Mouse (Mus musculus): Measurements from ENCODE around the gene Iqgap3. TPM values are rescaled to one million over a fixed set of nuclear protein-coding genes. Genes with fewer than 3 reads are reported as not detected.

Gene Iqgap3
- total and polyA plus RNA-seq, 3 experiments: 0.21 to 0.64 (median 0.45) TPM

GRCm38 (mm10) chr3:88074766-88075165 is 7.0 kb upstream of the Iqgap3 start:
- Histone ChIP-seq H3K27ac (no peak overlapping the region), H3K4me1 (ENCODE audit: control insufficient read depth, insufficient read depth, low read length) (no peaks in the 10 kb centered on the region), H3K4me3 (no peak overlapping the region), H3K9ac (ENCODE audit: low read depth, low read length) (no peak overlapping the region), H3K36me3 (ENCODE audit: control insufficient read depth, insufficient read depth, low read length) (no peaks in the 10 kb centered on the region), H3K27me3 (ENCODE audit: control insufficient read depth, insufficient read depth, low read length) (no peaks in the 10 kb centered on the region), H3K79me2 (replicated peaks; ENCODE audit: control insufficient read depth, insufficient read depth, low read length) (no peaks in the 10 kb centered on the region)
- no peak for DNase-seq
- intact Hi-C loops (cut with DNase I): loop anchor here (5.0 kb wide), 1 partner anchor 47 kb away; the partner anchor contains the start of gene Hapln2
- TF ChIP-seq POLR2A (IDR thresholded peaks at IDR 0.05; ENCODE audit: insufficient read depth, low read depth, low read length): no peak
- no peak for TF ChIP-seq CTCF (IDR thresholded peaks at IDR 0.05)
- no peak for TF ChIP-seq EP300 (IDR thresholded peaks at IDR 0.05; ENCODE audit: insufficient read depth, low read depth, low read length)
- 82% methylated on average over 8 of the region's 8 CpGs for WGBS

DNA sequence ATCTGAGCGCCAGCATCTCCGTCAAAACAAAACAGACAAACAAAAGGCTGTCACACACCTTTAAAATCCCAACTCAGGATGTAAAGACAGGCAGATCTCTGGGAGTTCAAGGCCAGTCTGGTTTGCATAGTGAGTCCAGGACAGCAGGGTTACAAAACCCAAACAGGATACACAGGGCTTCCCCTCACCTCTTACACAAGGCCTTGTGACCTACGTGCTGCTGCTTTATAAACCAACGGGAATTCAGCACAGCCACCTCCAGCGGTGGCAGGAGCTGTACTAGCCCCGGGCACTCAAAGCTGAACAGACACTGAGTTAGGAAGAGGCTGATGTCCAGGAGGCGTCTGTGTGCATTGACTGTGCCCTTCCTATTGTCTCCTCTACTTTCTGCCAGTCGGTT is 4.3 kb upstream of the Iqgap3 start:
- H3K36me3 ChIP-seq (ENCODE audit: control insufficient read depth, insufficient read depth, low read length): no peaks in the 10 kb centered on the region
- no peak overlapping the region for H3K9ac ChIP-seq (ENCODE audit: low read depth, low read length)
- no peak overlapping the region for H3K4me3 ChIP-seq
- intact Hi-C loops (cut with DNase I): no loop called here
- 42% methylated on average over 8 of the region's 8 CpGs for WGBS
- H3K27ac ChIP-seq: no peak overlapping the region
- no peak for DNase-seq
- no peaks in the 10 kb centered on the region for H3K27me3 ChIP-seq (ENCODE audit: control insufficient read depth, insufficient read depth, low read length)
- peaks cover 1% of the 10 kb centered on the region; the same call in 1 of the 2 replicates for H3K4me1 ChIP-seq (ENCODE audit: control insufficient read depth, insufficient read depth, low read length)
- no peak for TF ChIP-seq POLR2A (IDR thresholded peaks at IDR 0.05; ENCODE audit: insufficient read depth, low read depth, low read length)
- TF ChIP-seq CTCF (IDR thresholded peaks at IDR 0.05): no peak
- TF ChIP-seq EP300 (IDR thresholded peaks at IDR 0.05; ENCODE audit: insufficient read depth, low read depth, low read length): no peak
- H3K79me2 ChIP-seq (replicated peaks; ENCODE audit: control insufficient read depth, insufficient read depth, low read length): no peaks in the 10 kb centered on the region

DNA sequence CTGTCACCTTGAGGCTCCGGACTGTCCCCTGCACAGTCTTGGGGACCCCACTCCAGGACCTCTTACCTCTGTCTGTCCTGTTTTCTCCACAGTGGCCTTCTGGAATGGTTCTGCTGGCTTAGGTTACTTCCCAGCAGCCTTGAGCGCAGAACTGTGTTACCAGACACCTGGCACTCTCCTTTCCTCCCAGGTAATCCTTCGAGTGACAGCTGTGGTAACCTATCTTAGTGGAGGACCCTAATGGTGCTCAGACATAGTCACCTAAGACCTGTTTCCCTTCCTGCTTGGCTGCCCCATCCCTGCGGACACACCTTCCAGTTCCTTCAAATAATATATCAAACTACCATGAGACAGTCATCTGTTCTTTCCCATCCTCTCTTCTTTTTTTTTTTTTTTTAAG is 3.6 kb upstream of the Iqgap3 start, which contains the start of gene Ttc24:
TSS of gene Ttc24 (minus strand) at position 101 of the 400 bp plus-strand sequence.
- intact Hi-C loops (cut with DNase I): no loop called here
- no peak within 1 kb of the TSS for H3K27ac ChIP-seq
- no peak for TF ChIP-seq POLR2A (IDR thresholded peaks at IDR 0.05; ENCODE audit: insufficient read depth, low read depth, low read length)
- TF ChIP-seq EP300 (IDR thresholded peaks at IDR 0.05; ENCODE audit: insufficient read depth, low read depth, low read length): no peak
- no peak for TF ChIP-seq CTCF (IDR thresholded peaks at IDR 0.05)
- no peaks in the 10 kb centered on the region for H3K36me3 ChIP-seq (ENCODE audit: control insufficient read depth, insufficient read depth, low read length)
- H3K4me1 ChIP-seq (ENCODE audit: control insufficient read depth, insufficient read depth, low read length): peaks cover 1% of the 10 kb centered on the region; the same call in 1 of the 2 replicates
- DNase-seq: no peak
- H3K79me2 ChIP-seq (replicated peaks; ENCODE audit: control insufficient read depth, insufficient read depth, low read length): no peaks in the 10 kb centered on the region
- H3K9ac ChIP-seq (ENCODE audit: low read depth, low read length): no peak within 1 kb of the TSS
- no peak within 1 kb of the TSS for H3K4me3 ChIP-seq
- no peaks in the 10 kb centered on the region for H3K27me3 ChIP-seq (ENCODE audit: control insufficient read depth, insufficient read depth, low read length)
- 74% methylated on average over 4 of the region's 4 CpGs for WGBS

- TF ChIP-seq EP300 (IDR thresholded peaks at IDR 0.05; ENCODE audit: insufficient read depth, low read depth, low read length) (no peak), POLR2A (IDR thresholded peaks at IDR 0.05; ENCODE audit: insufficient read depth, low read depth, low read length) (no peak), CTCF (IDR thresholded peaks at IDR 0.05) (no peak)
- no peak overlapping the region for H3K9ac ChIP-seq (ENCODE audit: low read depth, low read length)
Measured at GRCm38 (mm10) chr3:88082224-88082618, 450 bp downstream of the Iqgap3 start.

DNA sequence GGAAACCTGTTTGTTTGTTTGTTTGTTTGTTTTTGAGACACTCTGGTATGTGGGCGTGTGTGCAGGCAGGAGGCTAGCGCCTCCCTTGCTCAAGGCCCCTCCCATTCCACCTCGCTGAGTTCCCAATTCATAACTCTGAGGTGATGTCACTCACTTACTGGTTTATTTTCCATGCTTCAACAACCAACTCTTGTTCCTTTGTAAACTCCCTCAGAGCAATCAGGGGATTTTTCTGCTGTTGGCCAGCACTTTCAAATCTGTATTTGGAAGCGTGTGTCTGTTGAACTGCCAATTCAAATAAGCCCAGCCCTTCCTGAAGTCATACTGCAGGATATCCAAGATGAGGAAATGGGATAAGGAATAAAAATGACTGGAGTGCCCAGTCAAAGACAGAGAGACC is 892 bp downstream of the Iqgap3 start:
- Histone ChIP-seq H3K27ac (no peak overlapping the region; the same call in 1 of the 2 replicates), H3K4me3 (no peak overlapping the region), H3K9ac (ENCODE audit: low read depth, low read length) (no peak overlapping the region), H3K4me1 (ENCODE audit: control insufficient read depth, insufficient read depth, low read length) (peaks cover 1% of the 10 kb centered on the region; the same call in 1 of the 2 replicates), H3K79me2 (replicated peaks; ENCODE audit: control insufficient read depth, insufficient read depth, low read length) (no peaks in the 10 kb centered on the region), H3K27me3 (ENCODE audit: control insufficient read depth, insufficient read depth, low read length) (no peaks in the 10 kb centered on the region), H3K36me3 (ENCODE audit: control insufficient read depth, insufficient read depth, low read length) (no peaks in the 10 kb centered on the region)
- no peak for TF ChIP-seq POLR2A (IDR thresholded peaks at IDR 0.05; ENCODE audit: insufficient read depth, low read depth, low read length)
- no peak for TF ChIP-seq EP300 (IDR thresholded peaks at IDR 0.05; ENCODE audit: insufficient read depth, low read depth, low read length)
- no peak for TF ChIP-seq CTCF (IDR thresholded peaks at IDR 0.05)
- intact Hi-C loops (cut with DNase I): loop anchor here (2.0 kb wide), 1 partner anchor 40 kb away; the partner anchor contains the start of gene Gpatch4
- WGBS: 7% methylated on average over 4 of the region's 4 CpGs
- peak in 1 of 2 experiments; percentile 16 for DNase-seq

More at GRCm38 (mm10) chr3:88082224-88082618, 450 bp downstream of the Iqgap3 start:
- Histone ChIP-seq H3K4me3 (peak overlapping the region; percentile 38), H3K4me1 (ENCODE audit: control insufficient read depth, insufficient read depth, low read length) (peaks cover 1% of the 10 kb centered on the region; the same call in 1 of the 2 replicates), H3K79me2 (replicated peaks; ENCODE audit: control insufficient read depth, insufficient read depth, low read length) (no peaks in the 10 kb centered on the region), H3K27ac (no peak overlapping the region), H3K27me3 (ENCODE audit: control insufficient read depth, insufficient read depth, low read length) (no peaks in the 10 kb centered on the region), H3K36me3 (ENCODE audit: control insufficient read depth, insufficient read depth, low read length) (no peaks in the 10 kb centered on the region)
- intact Hi-C loops (cut with DNase I): loop anchor here (2.0 kb wide), 1 partner anchor 39 kb away; the partner anchor contains the start of gene Gpatch4
- DNase-seq: no peak
- WGBS: under 1% methylated on average over 13 of the region's 13 CpGs

- TF ChIP-seq CTCF (IDR thresholded peaks at IDR 0.05) (no peak), EP300 (IDR thresholded peaks at IDR 0.05; ENCODE audit: insufficient read depth, low read depth, low read length) (no peak), POLR2A (IDR thresholded peaks at IDR 0.05; ENCODE audit: insufficient read depth, low read depth, low read length) (no peak)
- H3K36me3 ChIP-seq (ENCODE audit: control insufficient read depth, insufficient read depth, low read length): no peaks in the 10 kb centered on the region
Measured at GRCm38 (mm10) chr3:88084001-88084400, 2.2 kb downstream of the Iqgap3 start.

More at GRCm38 (mm10) chr3:88084001-88084400, 2.2 kb downstream of the Iqgap3 start:
- Histone ChIP-seq H3K9ac (ENCODE audit: low read depth, low read length) (no peak overlapping the region), H3K4me1 (ENCODE audit: control insufficient read depth, insufficient read depth, low read length) (peaks cover 1% of the 10 kb centered on the region; the same call in 1 of the 2 replicates), H3K4me3 (no peak overlapping the region), H3K27ac (no peak overlapping the region), H3K27me3 (ENCODE audit: control insufficient read depth, insufficient read depth, low read length) (no peaks in the 10 kb centered on the region), H3K79me2 (replicated peaks; ENCODE audit: control insufficient read depth, insufficient read depth, low read length) (no peaks in the 10 kb centered on the region)
- no peak for DNase-seq
- WGBS: 92% methylated on average over 2 of the region's 2 CpGs
- intact Hi-C loops (cut with DNase I): no loop called here

Measured in heart, adult 2 months (tissue).